Mouse (Mus musculus) forebrain, embryonic 16.5 days (tissue): ENCODE measurements at regions not wholly inside any gene's neighbourhood (a gene's known extent, or its start where the extent isn't known, plus 50 kb on each side); places are given as distances from the start of the nearest gene placed in this dataset.
A peak's percentile ranks its signal among the peaks of the same experiment; 100 is the strongest.

Experiments
- ATAC-seq: fragments of 200-750 bp; cut with Nextera tagmentation; 2 replicates; pipeline ENCODE4 v1.8.0; 2017; ENCODE audit warnings: mild to moderate bottlenecking, moderate library complexity
- H3K27ac ChIP-seq: fragments of 300-500 bp; sonication (generic); 2 replicates; pipeline ENCODE4 v1.5.1; 2014; ENCODE audit warnings: low read length, control low read depth
- H3K27me3 ChIP-seq: fragments of 300-500 bp; sonication (generic); replicated peaks from 2 replicates; pipeline ENCODE4 v1.6.1; 2014; ENCODE audit warnings: low read length; ENCODE audit not compliant: control insufficient read depth, insufficient read depth
- H3K36me3 ChIP-seq: fragments of 300-500 bp; sonication (generic); 2 replicates; pipeline ENCODE4 v1.6.1; 2014; ENCODE audit not compliant: control insufficient read depth, insufficient read depth
- H3K4me1 ChIP-seq: fragments of 300-500 bp; sonication (generic); replicated peaks from 2 replicates; pipeline ENCODE4 v1.6.1; 2014; ENCODE audit warnings: low read length; ENCODE audit not compliant: control insufficient read depth, insufficient read depth
- H3K4me2 ChIP-seq: fragments of 300-500 bp; sonication (generic); 2 replicates; pipeline ENCODE4 v1.6.1; 2014; ENCODE audit warnings: mild to moderate bottlenecking, low read length, control low read depth
- H3K4me3 ChIP-seq: fragments of 300-500 bp; sonication (generic); replicated peaks from 2 replicates; pipeline ENCODE4 v1.5.1; 2014; ENCODE audit warnings: mild to moderate bottlenecking, low read length, control low read depth
- H3K9ac ChIP-seq: fragments of 300-500 bp; sonication (generic); replicated peaks from 2 replicates; pipeline ENCODE4 v1.6.1; 2014; ENCODE audit warnings: low read depth, low read length, control low read depth
- H3K9me3 ChIP-seq: fragments of 300-500 bp; sonication (generic); 2 replicates; pipeline ENCODE4 v1.6.1; 2016; ENCODE audit warnings: low read length; ENCODE audit not compliant: control insufficient read depth
- WGBS: fragments of 180-500 bp; shearing (Covaris S2); extraction: QIAGEN DNeasy Blood & Tissue Kit; methylation state at CpG from one replicate; pipeline ENCODE4 v1.1.7; 2014; 5-methylcytosine and 5-hydroxymethylcytosine counted together

- WGBS = 14% methylated on average over 5 of the region's 5 CpGs
- no peak overlapping the region for H3K4me2 ChIP-seq
- H3K4me3 ChIP-seq = no peak overlapping the region
- H3K27ac ChIP-seq = no peak overlapping the region
- no peak overlapping the region for H3K9ac ChIP-seq
- no peaks in the 10 kb centered on the region for H3K9me3 ChIP-seq
- H3K27me3 ChIP-seq = no peaks in the 10 kb centered on the region
- H3K36me3 ChIP-seq = no peaks in the 10 kb centered on the region
- 0 out of 2 replicates have a peak, but pooled peaks have one; percentile 52 for ATAC-seq
- H3K4me1 ChIP-seq = peaks cover 7% of the 10 kb centered on the region
These were observed 338.4 kb downstream of the Kcnrg start for GRCm38 (mm10) chr14:61945659-61946058.

DNA sequence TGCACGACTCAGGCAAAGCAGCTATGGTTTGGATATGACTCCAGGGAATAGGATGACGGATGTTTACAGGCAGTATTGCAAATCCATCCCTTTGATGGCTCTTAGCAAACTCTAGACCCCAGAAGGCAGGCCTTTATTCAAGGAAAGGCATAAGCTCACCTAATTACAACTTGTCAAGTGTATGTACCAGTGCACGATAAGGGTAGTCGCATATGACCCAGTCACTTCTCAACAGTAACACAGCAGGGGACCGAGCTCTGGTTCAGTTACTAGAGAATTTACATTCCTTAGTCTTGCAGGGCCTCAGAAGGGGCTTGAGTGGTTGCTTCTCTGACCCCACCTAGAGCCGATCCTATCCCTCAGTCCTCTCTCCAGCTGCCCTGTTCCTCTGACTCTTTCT, 342.2 kb downstream of the Kcnrg start:
- Histone ChIP-seq H3K4me1 (peaks cover 7% of the 10 kb centered on the region), H3K27ac (no peak overlapping the region), H3K27me3 (no peaks in the 10 kb centered on the region), H3K9me3 (no peaks in the 10 kb centered on the region), H3K36me3 (no peaks in the 10 kb centered on the region), H3K9ac (no peak overlapping the region), H3K4me2 (no peak overlapping the region), H3K4me3 (no peak overlapping the region)
- 49% methylated on average over 6 of the region's 6 CpGs for WGBS
- no peak for ATAC-seq

DNA sequence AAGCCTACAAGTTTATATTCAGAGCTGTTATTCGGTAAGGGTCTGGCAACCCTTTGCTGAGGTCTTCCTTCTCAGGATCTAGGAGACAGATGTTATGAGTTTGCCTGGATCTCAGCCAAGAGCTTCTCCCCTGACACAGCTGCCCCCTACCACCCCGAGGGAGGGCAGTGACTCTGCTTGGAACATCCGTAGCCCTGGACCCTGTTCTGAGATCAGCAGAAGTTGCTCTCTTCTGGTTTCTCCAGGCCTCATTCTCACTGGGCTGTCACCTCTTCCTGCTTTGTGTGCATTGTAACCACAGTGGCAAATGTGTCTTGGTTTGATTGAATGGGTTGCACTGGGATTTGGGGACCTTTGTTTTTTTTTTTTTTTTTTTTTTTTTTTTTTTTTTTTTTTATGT, 342.4 kb upstream of the Rnaseh2b start:
- no peaks in the 10 kb centered on the region for H3K36me3 ChIP-seq
- peaks cover 7% of the 10 kb centered on the region for H3K4me1 ChIP-seq
- 56% methylated on average over 3 of the region's 3 CpGs for whole genome bisulfite sequencing
- H3K9ac ChIP-seq = no peak overlapping the region
- no peak overlapping the region for H3K4me2 ChIP-seq
- H3K4me3 ChIP-seq = no peak overlapping the region
- no peak for ATAC-seq
- H3K27me3 ChIP-seq = no peaks in the 10 kb centered on the region
- no peak overlapping the region for H3K27ac ChIP-seq
- no peaks in the 10 kb centered on the region for H3K9me3 ChIP-seq

DNA sequence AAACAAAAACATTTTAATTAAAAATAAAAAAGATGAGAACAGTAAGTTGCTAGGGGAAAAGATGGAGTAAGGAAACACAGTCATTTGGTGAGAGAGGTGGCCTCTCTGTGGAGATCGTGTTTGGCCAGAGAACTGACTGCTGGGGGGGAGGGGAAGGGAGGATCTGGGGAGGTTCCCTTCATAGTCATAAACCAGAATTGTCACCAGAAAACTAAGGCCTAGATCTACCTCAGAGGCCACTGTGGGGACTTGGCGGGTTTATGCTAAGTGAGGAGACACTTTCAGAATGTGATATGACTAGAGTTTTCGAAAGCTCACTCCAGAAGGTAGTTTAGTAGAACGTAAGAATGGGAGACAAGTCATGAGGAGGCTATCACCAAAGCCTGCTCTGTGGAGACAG, 339.4 kb upstream of the Rnaseh2b start:
- Histone ChIP-seq H3K4me1 (no peaks in the 10 kb centered on the region), H3K36me3 (no peaks in the 10 kb centered on the region), H3K27me3 (no peaks in the 10 kb centered on the region), H3K4me3 (no peak overlapping the region), H3K9me3 (no peaks in the 10 kb centered on the region), H3K27ac (no peak overlapping the region), H3K9ac (no peak overlapping the region), H3K4me2 (no peak overlapping the region)
- no peak for ATAC-seq
- WGBS = 88% methylated on average over 4 of the region's 4 CpGs

- H3K27ac ChIP-seq = no peak overlapping the region
- no peaks in the 10 kb centered on the region for H3K27me3 ChIP-seq
- no peak overlapping the region for H3K4me2 ChIP-seq
- no peaks in the 10 kb centered on the region for H3K4me1 ChIP-seq
- no peak for ATAC-seq
- no peak overlapping the region for H3K4me3 ChIP-seq
- no peaks in the 10 kb centered on the region for H3K9me3 ChIP-seq
- H3K9ac ChIP-seq = no peak overlapping the region
- no peaks in the 10 kb centered on the region for H3K36me3 ChIP-seq
These were observed 337.0 kb upstream of the Rnaseh2b start for GRCm38 (mm10) chr14:61955416-61955815.

- no peaks in the 10 kb centered on the region for H3K9me3 ChIP-seq
- WGBS = 75% methylated on average over 4 of the region's 4 CpGs
- H3K27me3 ChIP-seq = no peaks in the 10 kb centered on the region
- H3K36me3 ChIP-seq = no peaks in the 10 kb centered on the region
- no peak overlapping the region for H3K27ac ChIP-seq
- no peak for ATAC-seq
- no peak overlapping the region for H3K9ac ChIP-seq
- no peaks in the 10 kb centered on the region for H3K4me1 ChIP-seq
- no peak overlapping the region for H3K4me2 ChIP-seq
- no peak overlapping the region for H3K4me3 ChIP-seq
These were observed 332.0 kb upstream of the Rnaseh2b start for GRCm38 (mm10) chr14:61960243-61960957.

GRCm38 (mm10) chr14:61968467-61968866, 323.9 kb upstream of the Rnaseh2b start:
- H3K4me1 ChIP-seq = no peaks in the 10 kb centered on the region
- no peaks in the 10 kb centered on the region for H3K36me3 ChIP-seq
- H3K9ac ChIP-seq = no peak overlapping the region
- no peak for ATAC-seq
- H3K27me3 ChIP-seq = no peaks in the 10 kb centered on the region
- no peak overlapping the region for H3K27ac ChIP-seq
- H3K4me2 ChIP-seq = no peak overlapping the region
- H3K9me3 ChIP-seq = no peaks in the 10 kb centered on the region
- H3K4me3 ChIP-seq = no peak overlapping the region
- 100% methylated on average over 1 of the region's 1 CpGs for WGBS

DNA sequence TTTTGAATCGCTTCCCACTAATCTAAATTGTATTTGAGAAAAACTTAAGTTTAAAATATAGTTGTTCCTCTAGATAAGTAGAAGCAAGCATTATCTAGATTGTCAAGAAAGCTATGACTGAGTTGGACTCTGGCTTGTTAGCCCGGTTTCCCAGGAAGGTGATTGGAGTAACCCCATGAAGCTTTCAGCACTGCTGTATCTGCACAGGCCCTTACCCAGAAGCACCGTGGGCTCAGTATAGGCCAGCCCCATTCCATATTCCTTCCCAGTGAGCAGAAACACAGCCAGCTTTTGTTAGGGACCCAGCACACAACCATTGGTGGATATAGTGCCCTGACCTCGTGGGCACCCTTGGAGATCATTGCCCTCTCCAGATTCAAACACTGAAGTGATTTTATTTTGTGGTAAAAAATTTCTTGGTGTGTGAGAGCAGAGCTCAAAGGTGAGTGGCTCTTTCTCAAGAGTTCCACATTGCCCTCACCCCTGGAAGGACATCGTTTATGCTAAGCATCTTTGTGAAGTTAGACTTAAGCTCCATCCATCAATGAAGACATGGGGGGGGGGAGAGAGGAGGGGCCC, 323.3 kb upstream of the Rnaseh2b start:
- Histone ChIP-seq H3K27ac (no peak overlapping the region), H3K36me3 (no peaks in the 10 kb centered on the region), H3K4me3 (no peak overlapping the region), H3K4me2 (no peak overlapping the region), H3K27me3 (no peaks in the 10 kb centered on the region), H3K4me1 (no peaks in the 10 kb centered on the region), H3K9me3 (no peaks in the 10 kb centered on the region), H3K9ac (no peak overlapping the region)
- 81% methylated on average over 5 of the region's 5 CpGs for WGBS
- no peak for ATAC-seq

DNA sequence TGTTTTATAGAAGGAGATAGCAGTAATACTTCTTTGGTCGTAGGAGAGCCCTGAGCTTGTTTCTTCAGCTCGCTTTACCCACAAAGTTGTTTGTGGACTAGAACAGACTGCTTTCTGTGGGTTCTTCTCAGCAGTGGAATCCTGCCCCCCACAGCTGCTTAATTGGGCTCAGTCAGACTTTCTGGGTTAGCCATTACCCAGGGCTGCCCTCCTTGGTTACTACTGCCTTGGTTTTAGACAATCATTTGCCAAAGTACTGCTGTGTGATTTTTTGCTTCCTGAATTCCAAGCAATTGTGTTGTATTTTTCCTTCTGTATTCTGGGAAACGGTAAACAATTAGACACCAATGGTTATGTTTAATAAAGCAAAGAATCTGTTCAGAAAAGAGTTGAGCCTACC, 321.8 kb upstream of the Rnaseh2b start:
- Histone ChIP-seq H3K36me3 (no peaks in the 10 kb centered on the region), H3K9ac (no peak overlapping the region), H3K9me3 (no peaks in the 10 kb centered on the region), H3K27ac (no peak overlapping the region), H3K27me3 (no peaks in the 10 kb centered on the region), H3K4me1 (0 out of 2 replicates have a peak, but pooled peaks cover 4% of the 10 kb centered on the region), H3K4me3 (no peak overlapping the region), H3K4me2 (no peak overlapping the region)
- ATAC-seq = no peak
- WGBS = 88% methylated on average over 3 of the region's 3 CpGs
